Mouse (Mus musculus): ENCODE results near the gene Mrpl53.

DNA sequence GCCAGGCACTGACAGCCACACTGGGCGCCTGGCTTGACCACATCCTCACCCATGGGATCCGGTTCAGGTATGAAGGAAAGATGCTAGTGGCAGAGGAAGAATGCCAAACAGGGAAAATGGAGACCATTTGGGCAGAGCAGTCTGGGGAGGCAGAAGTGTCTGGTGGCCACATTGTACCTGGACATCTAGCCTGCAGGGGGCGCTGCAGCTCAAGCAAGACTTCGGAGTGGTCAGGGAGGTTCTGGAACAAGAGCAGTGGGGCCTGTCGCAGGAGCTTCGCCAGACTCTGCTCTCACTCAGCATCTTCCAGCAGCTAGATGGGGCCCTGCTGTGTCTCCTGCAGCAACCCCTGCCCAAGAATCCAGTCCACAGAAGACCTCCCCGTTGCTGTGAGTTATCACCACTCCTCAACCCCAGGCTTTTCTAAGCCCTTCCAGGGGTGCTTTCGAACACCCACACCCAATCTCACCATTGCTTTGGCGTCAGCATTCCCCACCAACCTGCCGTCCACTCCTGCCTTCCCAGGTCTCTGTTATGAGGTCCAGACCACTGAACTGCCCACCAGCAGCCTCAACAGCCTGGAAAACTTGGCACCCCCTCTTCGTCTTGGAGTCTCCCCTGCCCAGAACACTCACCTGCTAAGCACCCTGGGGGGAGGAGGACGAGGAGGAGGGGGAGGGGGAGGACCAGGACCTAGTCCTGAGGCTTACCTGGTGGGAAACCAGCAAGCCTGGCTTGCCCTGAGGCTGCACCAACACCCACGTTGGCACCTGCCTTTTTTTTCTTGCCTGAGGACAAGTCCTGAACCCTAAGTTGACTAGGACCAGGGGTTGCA lies 1.1 kb upstream of the Mrpl53 start:
- TF ChIP-seq CTCF (IDR thresholded peaks at IDR 0.05; ENCODE audit: control insufficient read depth, insufficient read depth, insufficient read length) (peak; percentile 83), FOSL1 (IDR thresholded peaks at IDR 0.05; ENCODE audit: insufficient read depth, low read length, poor library complexity, severe bottlenecking) (no peak), MYOG (IDR thresholded peaks at IDR 0.05; ENCODE audit: control insufficient read depth, extremely low read depth, insufficient read length) (no peak), MAX (IDR thresholded peaks at IDR 0.05) (no peak)

All from C2C12 (cell line).